Mouse (Mus musculus) midbrain, embryonic 10.5 days (tissue): ENCODE results near the gene Zfr2. TPM values are rescaled to one million over a fixed set of nuclear protein-coding genes. Genes with fewer than 3 reads are reported as not detected.
A peak's percentile ranks its signal among the peaks of the same experiment; 100 is the strongest.

Experiments
- DNase-seq: peaks from one replicate; pipeline ENCODE4 v3.0.0-alpha.2; 2017; ENCODE audit warnings: low spot score
- H3K27ac ChIP-seq: fragments of 300-500 bp; sonication (generic); replicated peaks from 2 replicates; pipeline ENCODE4 v1.5.1; 2016; ENCODE audit warnings: mild to moderate bottlenecking
- H3K27me3 ChIP-seq: fragments of 300-500 bp; sonication (generic); 2 replicates; pipeline ENCODE4 v1.6.1; 2016; ENCODE audit warnings: low read depth, mild to moderate bottlenecking; ENCODE audit not compliant: poor library complexity, severe bottlenecking
- H3K36me3 ChIP-seq: fragments of 300-500 bp; sonication (generic); 2 replicates; pipeline ENCODE4 v1.6.1; 2016; ENCODE audit warnings: mild to moderate bottlenecking, moderate library complexity
- H3K4me1 ChIP-seq: fragments of 300-500 bp; sonication (generic); 2 replicates; pipeline ENCODE4 v1.6.1; 2016
- H3K4me3 ChIP-seq: fragments of 300-500 bp; sonication (generic); 2 replicates; pipeline ENCODE4 v1.5.1; 2016; ENCODE audit warnings: mild to moderate bottlenecking, moderate library complexity
- H3K9me3 ChIP-seq: fragments of 300-500 bp; sonication (generic); replicated peaks from 2 replicates; pipeline ENCODE4 v1.6.1; 2016; ENCODE audit warnings: mild to moderate bottlenecking
- WGBS: fragments of 180-500 bp; shearing (Covaris S2); methylation state at CpG from one replicate; pipeline ENCODE4 v1.1.7; 2016; 5-methylcytosine and 5-hydroxymethylcytosine counted together
- polyA plus RNA-seq: library from polyadenylated mRNA; unstranded; fragments of >200 nt; fragmentation: Nextera tagmentation; extraction: Ambion mirVana; gene quantifications from 2 replicates; pipeline ENCODE4 v1.2.1, GENCODE M21; 2016

Zfr2 gene
- polyA plus RNA-seq, 1 experiment from 2014 or later, result 3.5 TPM

- Histone ChIP-seq H3K4me1 (peaks cover 41% of the 10 kb centered on the region), H3K36me3 (no peaks in the 10 kb centered on the region), H3K9me3 (no peaks in the 10 kb centered on the region), H3K27ac (no peak overlapping the region), H3K4me3 (no peak overlapping the region), H3K27me3 (peaks cover 91% of the 10 kb centered on the region)
- peak; percentile 72 for DNase-seq
- 22% methylated on average over 13 of the region's 13 CpGs for WGBS
Measured at GRCm38 (mm10) chr10:81240876-81241275, 7.9 kb downstream of the Zfr2 start.

DNA sequence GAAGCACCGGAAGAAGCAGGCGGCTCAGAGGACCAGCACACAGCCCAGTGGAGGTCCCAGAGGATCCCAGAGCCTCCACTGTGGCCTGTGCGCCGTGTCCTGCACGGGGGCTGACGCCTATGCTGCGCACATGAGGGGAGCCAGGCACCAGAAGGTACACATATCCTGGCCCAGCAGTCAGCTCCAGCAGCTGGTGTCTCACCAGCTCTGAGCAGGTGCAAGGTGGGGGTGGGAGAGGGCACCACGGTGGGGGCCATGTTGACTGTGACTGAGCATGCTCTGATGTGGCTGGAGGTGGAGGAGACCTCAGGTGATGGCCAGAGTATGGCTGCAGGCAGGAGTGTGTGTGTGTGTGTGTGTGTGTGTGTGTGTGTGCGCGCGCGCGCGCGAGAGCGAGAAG lies 9.1 kb downstream of the Zfr2 start:
- Histone ChIP-seq H3K36me3 (no peaks in the 10 kb centered on the region), H3K9me3 (no peaks in the 10 kb centered on the region), H3K4me1 (peaks cover 45% of the 10 kb centered on the region), H3K27me3 (peaks cover 93% of the 10 kb centered on the region), H3K27ac (no peak overlapping the region), H3K4me3 (no peak overlapping the region)
- 88% methylated on average over 16 of the region's 16 CpGs for WGBS
- DNase-seq, result no peak

DNA sequence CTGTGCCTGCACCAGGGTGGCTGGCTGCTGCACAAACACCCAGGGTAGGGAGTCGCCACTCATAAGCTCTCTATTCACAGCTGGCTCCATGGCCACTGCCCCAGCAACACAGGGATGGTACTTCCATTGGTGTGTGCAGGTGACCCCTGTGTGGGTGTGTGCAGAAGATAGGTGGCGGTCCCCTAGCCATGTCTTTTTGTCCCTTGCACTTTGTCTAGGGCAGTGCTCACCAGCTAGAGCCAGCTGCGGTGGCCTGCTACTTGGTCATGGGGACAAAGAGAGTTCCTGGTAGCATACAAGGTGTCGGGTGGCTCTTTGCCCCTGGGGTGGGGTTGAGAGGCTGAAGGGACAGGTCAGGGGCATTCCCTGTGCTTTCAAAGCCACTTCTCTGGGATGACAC lies 11.2 kb downstream of the Zfr2 start:
- WGBS, result 84% methylated on average over 4 of the region's 4 CpGs
- Histone ChIP-seq H3K27ac (no peak overlapping the region), H3K4me1 (peaks cover 32% of the 10 kb centered on the region), H3K4me3 (no peak overlapping the region), H3K9me3 (no peaks in the 10 kb centered on the region), H3K27me3 (peaks cover 93% of the 10 kb centered on the region), H3K36me3 (no peaks in the 10 kb centered on the region)
- DNase-seq, result no peak

GRCm38 (mm10) chr10:81244595-81244994 lies 11.6 kb downstream of the Zfr2 start:
- Histone ChIP-seq H3K27ac (peak overlapping the region; percentile 39; the same call in 1 of the 2 replicates), H3K27me3 (peaks cover 93% of the 10 kb centered on the region)

DNA sequence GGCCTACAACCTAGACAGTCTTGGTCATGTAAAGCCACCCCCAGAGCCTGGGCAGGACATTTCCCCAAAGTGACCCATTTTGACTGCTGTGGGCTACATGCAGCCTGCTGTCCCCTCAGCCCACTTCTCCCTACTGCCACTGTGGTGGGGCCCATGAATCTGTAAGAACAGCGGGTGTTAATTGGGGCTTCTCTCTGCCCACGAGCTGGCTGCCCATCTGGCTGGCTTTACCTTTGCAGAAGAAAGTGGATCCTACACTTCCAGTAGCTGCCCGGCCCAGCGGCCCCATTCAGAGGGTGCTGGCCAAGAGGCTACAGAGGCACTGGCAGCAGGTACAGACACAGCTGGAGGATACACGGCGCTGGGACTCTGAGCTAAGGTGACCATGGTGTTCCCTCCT lies 12.2 kb downstream of the Zfr2 start:
- 89% methylated on average over 6 of the region's 6 CpGs for WGBS
- no peak overlapping the region for H3K4me3 ChIP-seq
- DNase-seq, result no peak
- H3K4me1 ChIP-seq, result peaks cover 26% of the 10 kb centered on the region
- H3K36me3 ChIP-seq, result no peaks in the 10 kb centered on the region
- H3K27ac ChIP-seq, result peak overlapping the region; percentile 39; the same call in 1 of the 2 replicates
- H3K27me3 ChIP-seq, result peaks cover 93% of the 10 kb centered on the region
- no peaks in the 10 kb centered on the region for H3K9me3 ChIP-seq

More at GRCm38 (mm10) chr10:81244595-81244994, 11.6 kb downstream of the Zfr2 start:
- 10% methylated on average over 17 of the region's 17 CpGs for WGBS
- Histone ChIP-seq H3K9me3 (no peaks in the 10 kb centered on the region), H3K4me3 (0 out of 2 replicates have a peak overlapping the region, but pooled peaks have one; percentile 15), H3K36me3 (no peaks in the 10 kb centered on the region), H3K4me1 (peaks cover 27% of the 10 kb centered on the region)
- peak; percentile 84 for DNase-seq

DNA sequence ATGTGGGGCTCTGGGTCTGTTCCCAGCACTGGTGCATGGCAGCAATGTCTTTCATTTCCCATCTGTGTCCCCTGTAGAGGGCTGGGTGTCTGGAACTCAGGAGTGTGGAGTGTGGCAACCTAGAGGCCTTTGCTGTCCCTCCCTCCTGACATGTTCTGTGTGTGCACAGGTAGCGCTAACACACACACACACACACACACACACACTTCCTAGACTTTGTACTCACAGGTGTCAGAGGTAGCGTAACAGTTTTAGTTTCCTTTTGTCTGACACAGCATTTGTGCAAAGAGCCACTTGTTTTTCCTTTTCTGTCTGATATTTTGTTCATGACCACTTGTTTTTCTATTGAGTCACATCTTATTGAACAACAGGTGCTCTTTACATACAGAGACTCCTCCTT lies 14.8 kb downstream of the Zfr2 start:
- Histone ChIP-seq H3K27ac (no peak overlapping the region), H3K36me3 (no peaks in the 10 kb centered on the region; the same call in 1 of the 2 replicates), H3K9me3 (no peaks in the 10 kb centered on the region), H3K4me1 (peaks cover 39% of the 10 kb centered on the region), H3K27me3 (peaks cover 93% of the 10 kb centered on the region), H3K4me3 (no peak overlapping the region)
- WGBS, result 98% methylated on average over 2 of the region's 2 CpGs
- DNase-seq, result no peak

GRCm38 (mm10) chr10:81249442-81249841 lies 16.5 kb downstream of the Zfr2 start:
- Histone ChIP-seq H3K4me3 (no peak overlapping the region), H3K4me1 (peaks cover 44% of the 10 kb centered on the region), H3K27ac (no peak overlapping the region), H3K27me3 (peaks cover 96% of the 10 kb centered on the region), H3K9me3 (no peaks in the 10 kb centered on the region), H3K36me3 (no peaks in the 10 kb centered on the region; the same call in 1 of the 2 replicates)
- no peak for DNase-seq
- WGBS, result 87% methylated on average over 8 of the region's 8 CpGs

DNA sequence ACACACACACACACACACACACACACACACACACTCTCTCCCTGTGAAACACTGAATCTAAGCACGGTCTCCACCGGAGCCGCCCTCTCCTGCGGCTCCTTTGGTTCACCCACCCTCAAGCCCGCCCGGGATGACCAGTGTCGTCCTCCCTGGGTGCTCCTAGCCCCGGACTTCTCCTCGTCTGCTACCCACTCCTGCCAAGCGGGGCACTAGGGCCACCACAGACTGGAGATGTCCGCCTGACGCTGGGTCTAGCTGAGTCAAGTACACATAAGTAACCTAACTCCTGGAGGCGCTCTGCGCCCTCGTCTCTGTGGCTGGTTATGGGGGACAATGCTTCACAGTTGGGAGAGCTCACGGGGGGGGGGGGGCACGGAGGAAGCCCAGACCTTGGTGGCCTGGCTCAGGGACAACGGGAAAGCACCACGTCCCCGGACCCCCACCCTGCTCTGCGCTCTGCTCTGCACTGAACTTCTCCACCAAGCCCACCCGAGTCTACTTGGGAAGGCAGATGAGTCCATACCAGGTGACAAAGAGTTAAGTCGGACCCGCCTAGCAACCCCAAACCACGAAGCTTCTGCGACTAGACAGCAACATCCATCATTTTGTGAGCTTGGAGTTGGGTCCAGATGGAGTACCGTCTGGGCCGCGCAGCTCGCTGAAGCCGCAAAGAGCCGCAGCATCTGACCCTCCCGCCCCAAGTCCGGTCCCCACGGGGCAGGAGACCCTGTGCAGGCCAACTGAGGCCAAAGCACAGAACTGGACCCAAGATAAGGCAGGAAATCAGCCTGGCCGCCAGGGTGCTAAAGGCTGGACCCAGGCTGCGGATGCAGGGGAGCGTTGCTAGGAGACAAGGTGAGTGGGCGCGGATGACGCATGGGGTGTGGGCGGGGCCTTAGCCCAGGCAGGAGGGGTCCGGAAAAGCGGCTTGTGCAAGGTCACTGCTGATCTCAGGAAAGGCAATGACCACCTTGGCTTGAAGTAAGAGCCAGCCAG lies 19.8 kb downstream of the Zfr2 start, which contains the start of gene Matk:
Gene Matk (plus strand): TSS at position 512 of the 996 bp plus-strand sequence.
- H3K4me1 ChIP-seq, result peaks cover 34% of the 10 kb centered on the region
- peaks cover 99% of the 10 kb centered on the region for H3K27me3 ChIP-seq
- DNase-seq, result peak; percentile 68
- WGBS, result 12% methylated on average over 43 of the region's 44 CpGs
- no peaks in the 10 kb centered on the region for H3K9me3 ChIP-seq
- H3K4me3 ChIP-seq, result peak within 1 kb of the TSS; percentile 40
- no peaks in the 10 kb centered on the region; the same call in 1 of the 2 replicates for H3K36me3 ChIP-seq
- H3K27ac ChIP-seq, result peak within 1 kb of the TSS; percentile 40; the same call in 1 of the 2 replicates

- DNase-seq, result no peak
- H3K27me3 ChIP-seq, result peaks cover 99% of the 10 kb centered on the region
- H3K4me1 ChIP-seq, result peaks cover 49% of the 10 kb centered on the region
- no peaks in the 10 kb centered on the region for H3K9me3 ChIP-seq
- H3K36me3 ChIP-seq, result no peaks in the 10 kb centered on the region; the same call in 1 of the 2 replicates
- no peak overlapping the region for H3K4me3 ChIP-seq
- 70% methylated on average over 1 of the region's 1 CpGs for WGBS
- H3K27ac ChIP-seq, result no peak overlapping the region
Measured at GRCm38 (mm10) chr10:81254886-81255285, 21.9 kb downstream of the Zfr2 start.

- DNase-seq, result peak; percentile 55
- H3K27me3 ChIP-seq, result peaks cover 88% of the 10 kb centered on the region
- WGBS, result 2% methylated on average over 62 of the region's 62 CpGs
- H3K36me3 ChIP-seq, result peaks cover 21% of the 10 kb centered on the region
- peak overlapping the region; percentile 61 for H3K27ac ChIP-seq
- peaks cover 7% of the 10 kb centered on the region; the same call in 1 of the 2 replicates for H3K9me3 ChIP-seq
- peaks cover 43% of the 10 kb centered on the region for H3K4me1 ChIP-seq
- H3K4me3 ChIP-seq, result peak overlapping the region; percentile 61
Measured at GRCm38 (mm10) chr10:81257158-81258039, 24.4 kb downstream of the Zfr2 start.

- 0 out of 2 replicates have a peak overlapping the region, but pooled peaks have one; percentile 10 for H3K27ac ChIP-seq
- 48% methylated on average over 21 of the region's 21 CpGs for WGBS
- peaks cover 69% of the 10 kb centered on the region for H3K27me3 ChIP-seq
Measured at GRCm38 (mm10) chr10:81259225-81259884, 26.4 kb downstream of the Zfr2 start.

More at GRCm38 (mm10) chr10:81259225-81259884, 26.4 kb downstream of the Zfr2 start:
- peaks cover 33% of the 10 kb centered on the region for H3K4me1 ChIP-seq
- H3K4me3 ChIP-seq, result peak overlapping the region; percentile 16; the same call in 1 of the 2 replicates
- peaks cover 41% of the 10 kb centered on the region for H3K36me3 ChIP-seq
- H3K9me3 ChIP-seq, result peaks cover 7% of the 10 kb centered on the region; the same call in 1 of the 2 replicates
- no peak for DNase-seq
